Mouse (Mus musculus): ENCODE results near the gene Lrrc7. TPM values are rescaled to one million over a fixed set of nuclear protein-coding genes. Genes with fewer than 3 reads are reported as not detected.

Gene Lrrc7
- polyA plus RNA-seq, 1 experiment from 2014 or later = 0.41 TPM

- H3K4me1 ChIP-seq (replicated peaks; ENCODE audit: control insufficient read depth, insufficient read depth) = no peaks in the 10 kb centered on the region
- WGBS = 74% methylated on average over 3 of the region's 3 CpGs
- TF ChIP-seq CTCF (IDR thresholded peaks at IDR 0.05; ENCODE audit: low read depth) (no peak), EP300 (optimal IDR thresholded peaks at IDR 0.05) (no peak)
- H3K36me3 ChIP-seq (ENCODE audit: control insufficient read depth, insufficient read depth, low read length) = no peaks in the 10 kb centered on the region
- ATAC-seq (ENCODE audit: low FRiP score, low TSS enrichment) = no peak
- no peaks in the 10 kb centered on the region for H3K27me3 ChIP-seq (ENCODE audit: control insufficient read depth, insufficient read depth, low read length)
- no peak overlapping the region for H3K27ac ChIP-seq (replicated peaks)
- no peak overlapping the region for H3K4me2 ChIP-seq (replicated peaks; ENCODE audit: low read depth)
- no peak overlapping the region for H3K4me3 ChIP-seq (ENCODE audit: low read depth, low read length)
- no peak overlapping the region for H3K9ac ChIP-seq (ENCODE audit: low read length)
- no peak for DNase-seq (ENCODE audit: low spot score)
- no peaks in the 10 kb centered on the region for H3K9me3 ChIP-seq (ENCODE audit: control insufficient read depth, low read length)
These were observed 359.2 kb downstream of the Lrrc7 start for GRCm38 (mm10) chr3:158202776-158203175.

GRCm38 (mm10) chr3:158195426-158195825, 366.6 kb downstream of the Lrrc7 start:
- no peak for DNase-seq (ENCODE audit: low spot score)
- no peaks in the 10 kb centered on the region for H3K9me3 ChIP-seq (ENCODE audit: control insufficient read depth, low read length)
- TF ChIP-seq CTCF (IDR thresholded peaks at IDR 0.05; ENCODE audit: low read depth) = no peak
- no peak for TF ChIP-seq EP300 (optimal IDR thresholded peaks at IDR 0.05)

GRCm38 (mm10) chr3:158193229-158193628, 368.8 kb downstream of the Lrrc7 start:
- Histone ChIP-seq H3K27ac (replicated peaks) (no peak overlapping the region), H3K4me2 (replicated peaks; ENCODE audit: low read depth) (no peak overlapping the region), H3K4me3 (ENCODE audit: low read depth, low read length) (no peak overlapping the region), H3K9ac (ENCODE audit: low read length) (no peak overlapping the region), H3K9me3 (ENCODE audit: control insufficient read depth, low read length) (no peaks in the 10 kb centered on the region), H3K36me3 (ENCODE audit: control insufficient read depth, insufficient read depth, low read length) (no peaks in the 10 kb centered on the region), H3K27me3 (ENCODE audit: control insufficient read depth, insufficient read depth, low read length) (no peaks in the 10 kb centered on the region), H3K4me1 (replicated peaks; ENCODE audit: control insufficient read depth, insufficient read depth) (no peaks in the 10 kb centered on the region)
- TF ChIP-seq CTCF (IDR thresholded peaks at IDR 0.05; ENCODE audit: low read depth) = no peak
- TF ChIP-seq EP300 (optimal IDR thresholded peaks at IDR 0.05) = no peak
- DNase-seq (ENCODE audit: low spot score) (no peak), ATAC-seq (ENCODE audit: low FRiP score, low TSS enrichment) (no peak)
- 61% methylated on average over 1 of the region's 1 CpGs for WGBS

More at GRCm38 (mm10) chr3:158195426-158195825, 366.6 kb downstream of the Lrrc7 start:
- H3K27me3 ChIP-seq (ENCODE audit: control insufficient read depth, insufficient read depth, low read length) = no peaks in the 10 kb centered on the region
- H3K4me3 ChIP-seq (ENCODE audit: low read depth, low read length) = no peak overlapping the region
- no peak overlapping the region for H3K27ac ChIP-seq (replicated peaks)
- no peak for ATAC-seq (ENCODE audit: low FRiP score, low TSS enrichment)
- H3K36me3 ChIP-seq (ENCODE audit: control insufficient read depth, insufficient read depth, low read length) = no peaks in the 10 kb centered on the region
- H3K9ac ChIP-seq (ENCODE audit: low read length) = no peak overlapping the region
- H3K4me2 ChIP-seq (replicated peaks; ENCODE audit: low read depth) = no peak overlapping the region
- no peaks in the 10 kb centered on the region for H3K4me1 ChIP-seq (replicated peaks; ENCODE audit: control insufficient read depth, insufficient read depth)

GRCm38 (mm10) chr3:158174880-158175735, 386.9 kb downstream of the Lrrc7 start:
- ATAC-seq (ENCODE audit: low FRiP score, low TSS enrichment) (no peak), DNase-seq (ENCODE audit: low spot score) (no peak)
- 68% methylated on average over 10 of the region's 10 CpGs for WGBS
- no peak overlapping the region for H3K4me3 ChIP-seq (ENCODE audit: low read depth, low read length)
- no peak overlapping the region for H3K4me2 ChIP-seq (replicated peaks; ENCODE audit: low read depth)
- H3K9me3 ChIP-seq (ENCODE audit: control insufficient read depth, low read length) = no peaks in the 10 kb centered on the region
- no peaks in the 10 kb centered on the region for H3K27me3 ChIP-seq (ENCODE audit: control insufficient read depth, insufficient read depth, low read length)
- H3K36me3 ChIP-seq (ENCODE audit: control insufficient read depth, insufficient read depth, low read length) = no peaks in the 10 kb centered on the region
- H3K4me1 ChIP-seq (replicated peaks; ENCODE audit: control insufficient read depth, insufficient read depth) = no peaks in the 10 kb centered on the region
- H3K27ac ChIP-seq (replicated peaks) = no peak overlapping the region
- no peak overlapping the region for H3K9ac ChIP-seq (ENCODE audit: low read length)
- TF ChIP-seq CTCF (IDR thresholded peaks at IDR 0.05; ENCODE audit: low read depth) = no peak
- no peak for TF ChIP-seq EP300 (optimal IDR thresholded peaks at IDR 0.05)

- WGBS = 95% methylated on average over 8 of the region's 8 CpGs
- no peaks in the 10 kb centered on the region for H3K4me1 ChIP-seq (replicated peaks; ENCODE audit: control insufficient read depth, insufficient read depth)
- no peak for DNase-seq (ENCODE audit: low spot score)
- no peaks in the 10 kb centered on the region for H3K36me3 ChIP-seq (ENCODE audit: control insufficient read depth, insufficient read depth, low read length)
- H3K4me3 ChIP-seq (ENCODE audit: low read depth, low read length) = no peak overlapping the region
- no peaks in the 10 kb centered on the region for H3K9me3 ChIP-seq (ENCODE audit: control insufficient read depth, low read length)
- no peaks in the 10 kb centered on the region for H3K27me3 ChIP-seq (ENCODE audit: control insufficient read depth, insufficient read depth, low read length)
- no peak for ATAC-seq (ENCODE audit: low FRiP score, low TSS enrichment)
- no peak overlapping the region for H3K9ac ChIP-seq (ENCODE audit: low read length)
- H3K27ac ChIP-seq (replicated peaks) = no peak overlapping the region
- H3K4me2 ChIP-seq (replicated peaks; ENCODE audit: low read depth) = no peak overlapping the region
- TF ChIP-seq CTCF (IDR thresholded peaks at IDR 0.05; ENCODE audit: low read depth) (no peak), EP300 (optimal IDR thresholded peaks at IDR 0.05) (no peak)
These were observed 392.8 kb downstream of the Lrrc7 start for GRCm38 (mm10) chr3:158169180-158169579.

GRCm38 (mm10) chr3:158168454-158168853, 393.6 kb downstream of the Lrrc7 start:
- TF ChIP-seq CTCF (IDR thresholded peaks at IDR 0.05; ENCODE audit: low read depth) (no peak), EP300 (optimal IDR thresholded peaks at IDR 0.05) (no peak)
- 90% methylated on average over 4 of the region's 4 CpGs for WGBS

More at GRCm38 (mm10) chr3:158168454-158168853, 393.6 kb downstream of the Lrrc7 start:
- H3K9me3 ChIP-seq (ENCODE audit: control insufficient read depth, low read length) = no peaks in the 10 kb centered on the region
- no peaks in the 10 kb centered on the region for H3K27me3 ChIP-seq (ENCODE audit: control insufficient read depth, insufficient read depth, low read length)
- no peak overlapping the region for H3K9ac ChIP-seq (ENCODE audit: low read length)
- no peak overlapping the region for H3K4me2 ChIP-seq (replicated peaks; ENCODE audit: low read depth)
- H3K4me3 ChIP-seq (ENCODE audit: low read depth, low read length) = no peak overlapping the region
- no peaks in the 10 kb centered on the region for H3K36me3 ChIP-seq (ENCODE audit: control insufficient read depth, insufficient read depth, low read length)
- H3K27ac ChIP-seq (replicated peaks) = no peak overlapping the region
- no peak for ATAC-seq (ENCODE audit: low FRiP score, low TSS enrichment)
- DNase-seq (ENCODE audit: low spot score) = no peak
- no peaks in the 10 kb centered on the region for H3K4me1 ChIP-seq (replicated peaks; ENCODE audit: control insufficient read depth, insufficient read depth)
